Mouse (Mus musculus) forebrain, embryonic 13.5 days (tissue): Measurements from ENCODE around the gene Neurl1b. TPM values are rescaled to one million over a fixed set of nuclear protein-coding genes. Genes with fewer than 3 reads are reported as not detected.
A peak's percentile ranks its signal among the peaks of the same experiment; 100 is the strongest.

ENCODE experiments used
- ATAC-seq: fragments of 200-750 bp; cut with Nextera tagmentation; 2 replicates; pipeline ENCODE4 v1.8.0; 2017
- H3K27ac ChIP-seq: fragments of 300-500 bp; sonication (generic); 2 replicates; pipeline ENCODE4 v1.5.1; 2015; ENCODE audit warnings: inconsistent platforms, mild to moderate bottlenecking, moderate library complexity
- H3K27me3 ChIP-seq: fragments of 300-500 bp; sonication (generic); 2 replicates; pipeline ENCODE4 v1.6.1; 2015; ENCODE audit warnings: mild to moderate bottlenecking, inconsistent platforms
- H3K36me3 ChIP-seq: fragments of 300-500 bp; sonication (generic); 2 replicates; pipeline ENCODE4 v1.6.1; 2015; ENCODE audit warnings: mild to moderate bottlenecking, inconsistent platforms; ENCODE audit not compliant: poor library complexity, severe bottlenecking
- H3K4me1 ChIP-seq: fragments of 300-500 bp; sonication (generic); 2 replicates; pipeline ENCODE4 v1.6.1; 2015; ENCODE audit warnings: inconsistent platforms
- H3K4me2 ChIP-seq: fragments of 300-500 bp; sonication (generic); 2 replicates; pipeline ENCODE4 v1.6.1; 2015; ENCODE audit warnings: inconsistent platforms, mild to moderate bottlenecking, moderate library complexity
- H3K4me3 ChIP-seq: fragments of 300-500 bp; sonication (generic); 2 replicates; pipeline ENCODE4 v1.5.1; 2015; ENCODE audit warnings: mild to moderate bottlenecking, inconsistent platforms
- H3K9ac ChIP-seq: fragments of 300-500 bp; sonication (generic); 2 replicates; pipeline ENCODE4 v1.6.1; 2015; ENCODE audit warnings: mild to moderate bottlenecking, inconsistent platforms
- H3K9me3 ChIP-seq: fragments of 300-500 bp; sonication (generic); replicated peaks from 2 replicates; pipeline ENCODE4 v1.6.1; 2016; ENCODE audit warnings: inconsistent platforms
- WGBS: fragments of 180-500 bp; shearing (Covaris S2); methylation state at CpG from one replicate; pipeline ENCODE4 v1.1.7; 2015; 5-methylcytosine and 5-hydroxymethylcytosine counted together
- polyA plus RNA-seq: library from polyadenylated mRNA; unstranded; fragments of >200 nt; fragmentation: Nextera tagmentation; extraction: Ambion mirVana; gene quantifications from 2 replicates; pipeline ENCODE4 v1.2.1, GENCODE M21; 2015

Neurl1b gene
- polyA plus RNA-seq, 1 experiment from 2014 or later = 1.2 TPM

GRCm38 (mm10) chr17:26437089-26437815 is 22.6 kb downstream of the Neurl1b start:
- Histone ChIP-seq H3K36me3 (peaks cover 16% of the 10 kb centered on the region), H3K27me3 (peaks cover 48% of the 10 kb centered on the region), H3K4me1 (peaks cover 5% of the 10 kb centered on the region; the same call in 1 of the 2 replicates), H3K4me3 (no peak overlapping the region), H3K9me3 (no peaks in the 10 kb centered on the region), H3K4me2 (no peak overlapping the region), H3K27ac (no peak overlapping the region), H3K9ac (no peak overlapping the region)
- ATAC-seq = no peak
- WGBS = 86% methylated on average over 14 of the region's 14 CpGs

DNA sequence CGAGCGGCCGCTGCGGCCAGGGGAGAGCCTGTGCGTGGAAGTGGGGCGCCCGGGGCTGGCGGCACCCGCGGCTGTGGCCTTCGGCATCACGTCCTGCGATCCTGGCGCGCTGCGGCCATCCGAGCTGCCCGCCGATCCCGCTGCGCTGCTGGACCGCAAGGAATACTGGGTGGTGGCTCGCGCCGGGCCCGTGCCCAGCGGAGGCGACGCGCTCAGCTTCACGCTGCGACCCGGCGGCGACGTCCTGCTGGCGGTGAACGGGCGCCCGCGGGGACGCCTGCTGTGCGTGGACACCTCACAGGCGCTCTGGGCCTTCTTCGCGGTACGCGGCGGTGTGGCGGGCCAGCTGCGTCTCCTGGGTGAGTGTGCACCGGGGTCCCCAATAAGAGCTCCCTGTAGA is 24.4 kb downstream of the Neurl1b start:
- H3K4me1 ChIP-seq = peaks cover 5% of the 10 kb centered on the region; the same call in 1 of the 2 replicates
- no peak overlapping the region for H3K27ac ChIP-seq
- H3K4me3 ChIP-seq = peak overlapping the region; percentile 38
- H3K9ac ChIP-seq = peak overlapping the region; percentile 58
- peaks cover 10% of the 10 kb centered on the region; the same call in 1 of the 2 replicates for H3K36me3 ChIP-seq
- no peaks in the 10 kb centered on the region for H3K9me3 ChIP-seq
- peaks cover 48% of the 10 kb centered on the region for H3K27me3 ChIP-seq
- ATAC-seq = no peak
- H3K4me2 ChIP-seq = peak overlapping the region; percentile 59
- 10% methylated on average over 52 of the region's 52 CpGs for WGBS

- H3K4me2 ChIP-seq = no peak overlapping the region
These were observed 26.4 kb downstream of the Neurl1b start for GRCm38 (mm10) chr17:26441024-26441423.

DNA sequence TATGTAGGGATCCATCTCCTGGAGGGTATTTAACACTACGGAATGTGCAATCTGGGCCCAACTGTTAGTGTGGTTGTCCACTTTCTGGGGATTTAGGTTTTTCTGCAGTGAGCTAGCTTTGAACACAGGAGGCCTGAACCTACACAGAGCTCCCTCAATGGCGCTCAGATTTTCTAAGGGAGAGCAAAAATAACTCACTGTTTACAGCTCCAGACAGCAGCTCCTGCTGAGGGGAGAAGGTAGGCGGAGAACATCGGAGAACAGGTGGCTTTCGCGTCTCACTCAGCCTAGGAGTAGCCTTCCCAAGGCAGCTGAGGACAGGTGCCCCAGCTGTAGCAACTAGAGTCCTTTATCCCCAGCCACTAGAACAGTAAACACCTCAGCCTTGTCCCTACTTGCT is 27.6 kb downstream of the Neurl1b start:
- Histone ChIP-seq H3K9me3 (no peaks in the 10 kb centered on the region), H3K4me1 (peaks cover 5% of the 10 kb centered on the region; the same call in 1 of the 2 replicates), H3K27ac (no peak overlapping the region), H3K36me3 (peaks cover 15% of the 10 kb centered on the region; the same call in 1 of the 2 replicates), H3K4me3 (no peak overlapping the region), H3K4me2 (no peak overlapping the region), H3K9ac (no peak overlapping the region), H3K27me3 (peaks cover 37% of the 10 kb centered on the region)
- 87% methylated on average over 6 of the region's 6 CpGs for WGBS
- no peak for ATAC-seq

More at GRCm38 (mm10) chr17:26441024-26441423, 26.4 kb downstream of the Neurl1b start:
- 94% methylated on average over 10 of the region's 10 CpGs for WGBS
- no peak for ATAC-seq
- H3K36me3 ChIP-seq = peaks cover 10% of the 10 kb centered on the region; the same call in 1 of the 2 replicates
- H3K4me3 ChIP-seq = no peak overlapping the region
- H3K27me3 ChIP-seq = peaks cover 46% of the 10 kb centered on the region
- no peaks in the 10 kb centered on the region for H3K9me3 ChIP-seq
- no peak overlapping the region for H3K27ac ChIP-seq
- peaks cover 5% of the 10 kb centered on the region; the same call in 1 of the 2 replicates for H3K4me1 ChIP-seq
- no peak overlapping the region for H3K9ac ChIP-seq

GRCm38 (mm10) chr17:26443865-26444264 is 29.2 kb downstream of the Neurl1b start:
- WGBS = 66% methylated on average over 4 of the region's 4 CpGs
- H3K9ac ChIP-seq = no peak overlapping the region
- peaks cover 18% of the 10 kb centered on the region; the same call in 1 of the 2 replicates for H3K36me3 ChIP-seq
- peaks cover 20% of the 10 kb centered on the region for H3K27me3 ChIP-seq
- no peaks in the 10 kb centered on the region for H3K9me3 ChIP-seq
- no peak overlapping the region for H3K27ac ChIP-seq
- H3K4me2 ChIP-seq = no peak overlapping the region
- H3K4me3 ChIP-seq = no peak overlapping the region
- no peak for ATAC-seq
- H3K4me1 ChIP-seq = peaks cover 3% of the 10 kb centered on the region; the same call in 1 of the 2 replicates

DNA sequence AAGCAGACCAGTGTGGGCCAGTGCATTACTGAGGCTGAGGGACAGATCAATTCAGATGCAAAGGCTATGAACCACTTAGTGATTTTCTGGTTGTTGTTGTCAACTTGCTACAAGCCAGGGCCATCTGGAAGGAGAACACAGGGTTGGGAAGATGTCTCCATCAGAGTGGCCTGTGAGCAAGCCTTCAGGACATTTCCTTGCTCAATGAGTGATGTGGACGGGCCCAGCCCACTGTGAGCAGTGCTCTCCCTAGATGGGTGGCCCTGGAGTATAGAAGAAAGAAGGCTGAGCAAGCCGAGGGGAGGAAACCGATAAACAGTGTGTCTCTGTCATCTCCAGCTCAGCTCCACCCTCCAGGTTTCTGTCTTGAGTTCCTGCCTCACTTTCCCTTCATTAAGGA is 34.8 kb downstream of the Neurl1b start:
- H3K9me3 ChIP-seq = no peaks in the 10 kb centered on the region
- H3K9ac ChIP-seq = no peak overlapping the region
- ATAC-seq = no peak
- no peaks in the 10 kb centered on the region for H3K4me1 ChIP-seq
- H3K36me3 ChIP-seq = peaks cover 8% of the 10 kb centered on the region; the same call in 1 of the 2 replicates
- no peak overlapping the region for H3K27ac ChIP-seq
- 0 out of 2 replicates have a peak, but pooled peaks cover 4% of the 10 kb centered on the region for H3K27me3 ChIP-seq
- 76% methylated on average over 3 of the region's 3 CpGs for WGBS
- no peak overlapping the region for H3K4me2 ChIP-seq
- no peak overlapping the region for H3K4me3 ChIP-seq

DNA sequence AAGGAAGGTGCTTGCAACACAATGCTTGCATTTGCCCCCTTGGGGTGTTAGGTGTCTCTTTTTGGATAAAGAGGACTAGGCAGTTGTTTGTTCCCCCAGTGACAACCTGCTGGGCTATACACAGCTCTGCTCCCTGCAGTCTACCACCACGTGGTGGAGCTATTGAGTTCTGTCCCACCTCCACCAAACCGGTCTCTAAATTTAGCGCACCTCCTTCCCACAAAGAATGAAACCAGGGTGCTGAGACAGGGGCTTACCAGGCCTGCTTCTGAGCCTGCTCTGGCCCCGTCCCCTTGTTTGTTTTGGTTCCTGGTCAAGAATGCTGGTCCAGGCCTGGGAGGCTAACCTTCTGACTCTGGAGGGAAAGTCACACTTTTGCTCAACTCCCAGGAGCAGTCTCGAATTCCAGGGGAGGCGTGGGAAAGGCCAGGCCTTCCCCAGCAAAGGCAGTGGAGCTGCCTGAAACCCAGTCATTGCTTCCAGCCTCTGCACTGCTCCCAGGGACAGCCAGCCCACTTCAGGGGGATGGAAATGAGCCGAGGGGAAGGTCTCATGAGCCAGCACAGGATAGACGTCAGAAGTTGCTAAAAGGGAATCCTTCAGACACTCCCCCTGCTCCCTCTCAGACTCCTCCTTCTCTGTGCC is 37.1 kb downstream of the Neurl1b start:
- Histone ChIP-seq H3K27me3 (0 out of 2 replicates have a peak, but pooled peaks cover 4% of the 10 kb centered on the region), H3K9me3 (no peaks in the 10 kb centered on the region), H3K36me3 (peaks cover 7% of the 10 kb centered on the region; the same call in 1 of the 2 replicates), H3K4me1 (no peaks in the 10 kb centered on the region), H3K4me2 (no peak overlapping the region), H3K9ac (no peak overlapping the region), H3K27ac (no peak overlapping the region), H3K4me3 (no peak overlapping the region)
- whole genome bisulfite sequencing = 35% methylated on average over 8 of the region's 8 CpGs
- 0 out of 2 replicates have a peak, but pooled peaks have one; percentile 16 for ATAC-seq

DNA sequence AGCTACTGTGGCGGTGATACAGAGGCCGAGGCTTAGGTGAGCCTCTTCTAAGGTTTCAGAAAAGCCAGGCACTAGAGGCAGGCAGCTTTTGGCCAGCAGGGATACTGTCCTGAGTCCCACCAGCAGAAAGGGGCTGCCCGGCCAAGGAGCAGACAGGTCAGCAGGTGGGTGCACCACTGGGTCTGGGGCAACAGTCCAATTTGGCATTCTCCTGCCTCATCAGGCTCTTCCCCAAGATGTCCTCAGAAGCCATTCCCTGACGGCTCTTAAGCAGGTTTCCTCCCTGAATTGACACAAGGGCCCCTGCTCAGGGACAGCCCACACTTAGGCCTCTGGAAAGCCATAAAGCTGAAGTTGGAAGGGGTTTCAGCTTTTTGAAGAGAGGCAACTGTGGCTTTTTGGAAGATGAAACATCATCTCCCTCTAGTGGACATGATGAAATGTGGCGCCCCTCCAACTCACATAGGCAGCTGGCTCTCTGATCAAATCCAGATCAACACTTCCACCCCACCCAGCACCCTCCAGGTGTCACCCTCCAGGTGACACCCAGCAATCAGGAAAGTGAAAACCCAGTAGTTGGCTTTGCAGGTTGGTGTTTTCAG is 37.8 kb downstream of the Neurl1b start:
- ATAC-seq = no peak
- WGBS = 61% methylated on average over 5 of the region's 5 CpGs
- H3K9ac ChIP-seq = no peak overlapping the region
- H3K4me1 ChIP-seq = no peaks in the 10 kb centered on the region
- H3K27me3 ChIP-seq = 0 out of 2 replicates have a peak, but pooled peaks cover 4% of the 10 kb centered on the region
- H3K27ac ChIP-seq = no peak overlapping the region
- no peaks in the 10 kb centered on the region; the same call in 1 of the 2 replicates for H3K36me3 ChIP-seq
- no peak overlapping the region for H3K4me2 ChIP-seq
- H3K4me3 ChIP-seq = no peak overlapping the region
- H3K9me3 ChIP-seq = no peaks in the 10 kb centered on the region

DNA sequence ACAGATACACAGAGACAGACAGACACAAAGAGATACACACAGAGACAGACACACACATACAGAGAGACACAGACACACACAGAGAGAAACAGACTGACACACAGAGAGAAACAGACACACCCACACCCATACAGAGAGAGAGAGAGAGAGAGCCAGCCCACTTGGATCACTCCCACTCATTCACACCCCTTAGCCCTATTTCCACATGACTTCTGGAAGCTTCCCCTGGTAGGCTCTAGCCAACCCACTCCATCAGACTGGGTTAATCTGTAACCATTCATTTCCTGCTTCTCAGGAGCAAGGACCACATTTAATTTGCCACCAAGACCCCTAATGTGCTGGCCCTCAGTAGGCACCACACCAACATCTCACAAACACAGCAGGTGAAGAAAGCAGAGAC is 42.9 kb downstream of the Neurl1b start:
- H3K4me1 ChIP-seq = no peaks in the 10 kb centered on the region
- no peak overlapping the region for H3K4me3 ChIP-seq
- H3K27ac ChIP-seq = no peak overlapping the region
- no peaks in the 10 kb centered on the region for H3K36me3 ChIP-seq
- H3K9me3 ChIP-seq = no peaks in the 10 kb centered on the region
- H3K4me2 ChIP-seq = no peak overlapping the region
- H3K27me3 ChIP-seq = no peaks in the 10 kb centered on the region
- no peak for ATAC-seq
- no peak overlapping the region for H3K9ac ChIP-seq

- Histone ChIP-seq H3K9me3 (no peaks in the 10 kb centered on the region), H3K9ac (no peak overlapping the region), H3K27ac (no peak overlapping the region), H3K4me1 (no peaks in the 10 kb centered on the region), H3K4me2 (no peak overlapping the region), H3K27me3 (no peaks in the 10 kb centered on the region), H3K4me3 (no peak overlapping the region), H3K36me3 (no peaks in the 10 kb centered on the region)
- 57% methylated on average over 7 of the region's 7 CpGs for WGBS
- ATAC-seq = no peak
These were observed 43.4 kb downstream of the Neurl1b start for GRCm38 (mm10) chr17:26458049-26458448.

- no peak overlapping the region for H3K4me3 ChIP-seq
- no peaks in the 10 kb centered on the region for H3K9me3 ChIP-seq
- H3K27me3 ChIP-seq = 0 out of 2 replicates have a peak, but pooled peaks cover 6% of the 10 kb centered on the region
- H3K4me1 ChIP-seq = 0 out of 2 replicates have a peak, but pooled peaks cover 3% of the 10 kb centered on the region
- WGBS = 31% methylated on average over 12 of the region's 12 CpGs
- H3K36me3 ChIP-seq = no peaks in the 10 kb centered on the region
- H3K4me2 ChIP-seq = no peak overlapping the region
- no peak overlapping the region for H3K9ac ChIP-seq
- peak; percentile 50; the same call in 1 of the 2 replicates for ATAC-seq
- no peak overlapping the region for H3K27ac ChIP-seq
These were observed 48.1 kb downstream of the Neurl1b start for GRCm38 (mm10) chr17:26462634-26463170.
